Mouse (Mus musculus): Measurements from ENCODE around the gene Unc79.

- no peak for TF ChIP-seq POLR2A (IDR thresholded peaks at IDR 0.05; ENCODE audit: borderline replicate concordance, extremely low read depth, low read depth, low read length)
- TF ChIP-seq CTCF (IDR thresholded peaks at IDR 0.05; ENCODE audit: insufficient read depth, low read length): no peak
Observed at GRCm38 (mm10) chr12:103109301-103109700, 160.6 kb downstream of the Unc79 start.

Measured in lung, adult 2 months (tissue).